Mouse (Mus musculus) kidney, adult 2 months (tissue): Measurements from ENCODE around the gene Scml2.
"Not testable (repeated sequence)": the region's sequence is repeated elsewhere in the genome, so short reads cannot be mapped to it uniquely, and the experiment has no call there.

Experiments used
- CTCF ChIP-seq: fragments of 200-500 bp; conservative IDR thresholded peaks from 2 replicates; pipeline ENCODE4 v1.5.1; 2011; ENCODE audit warnings: low read depth, mild to moderate bottlenecking, control low read depth, low read length, moderate library complexity, mixed read lengths; ENCODE audit not compliant: insufficient read depth, insufficient read length
- POLR2A ChIP-seq: fragments of 200-500 bp; IDR thresholded peaks from one replicate; pipeline ENCODE4 v1.6.1; 2011; ENCODE audit warnings: low read depth, low read length, control low read depth

DNA sequence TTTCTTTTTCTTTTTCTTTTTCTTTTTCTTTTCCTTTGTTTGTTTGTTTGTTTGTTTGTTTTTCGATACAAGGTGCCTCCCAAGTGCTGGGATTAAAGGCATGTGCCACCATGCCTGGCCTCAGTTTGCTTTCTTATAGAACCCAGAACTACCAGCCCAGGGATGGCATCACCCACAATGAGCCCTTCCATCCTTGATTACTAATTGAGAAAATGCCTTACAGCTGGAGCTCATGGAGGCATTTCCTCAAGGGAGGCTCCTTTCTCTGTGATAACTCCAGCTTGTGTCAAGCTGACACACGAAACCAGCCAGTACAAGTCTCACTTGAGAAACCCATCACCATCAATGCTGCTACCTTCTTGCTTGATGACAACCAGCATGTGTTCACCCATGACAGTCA lies 170.2 kb downstream of the Scml2 start, which contains the start of gene Gm15262:
- not testable (repeated sequence) for TF ChIP-seq POLR2A, CTCF
